Mouse (Mus musculus) cerebellum, adult 2 months (tissue): ENCODE measurements at regions not wholly inside any gene's neighbourhood (a gene's known extent, or its start where the extent isn't known, plus 50 kb on each side); places are given as distances from the start of the nearest gene placed in this dataset.

Source experiments
- CTCF ChIP-seq: fragments of 200-500 bp; IDR thresholded peaks from 2 replicates; pipeline ENCODE4 v1.5.1; 2011; ENCODE audit warnings: low read depth, mild to moderate bottlenecking, control low read depth, low read length, moderate library complexity, borderline replicate concordance; ENCODE audit not compliant: insufficient read depth
- POLR2A ChIP-seq: fragments of 200-500 bp; IDR thresholded peaks from 2 replicates; pipeline ENCODE4 v1.6.1; 2011; ENCODE audit warnings: low read length, control low read depth, borderline replicate concordance; ENCODE audit not compliant: insufficient read depth

DNA sequence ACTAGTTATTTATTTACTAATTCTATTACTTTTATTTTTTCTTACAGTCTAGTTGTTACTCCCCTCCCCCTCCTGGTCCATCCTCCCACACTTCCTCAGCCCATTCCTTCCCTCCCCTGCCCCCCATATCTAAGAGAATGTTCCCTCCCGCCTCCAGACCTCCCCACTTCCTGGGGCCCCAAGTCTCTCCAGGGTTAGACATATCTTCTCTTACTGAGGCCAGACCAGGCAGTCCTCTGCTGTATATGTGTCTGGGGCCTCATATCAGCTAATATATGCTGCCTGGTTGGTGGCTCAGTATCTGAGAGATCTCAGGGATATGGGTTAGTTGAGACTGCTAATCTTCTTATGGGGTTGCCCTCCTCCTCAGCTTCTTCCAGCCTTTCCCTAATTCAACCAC is 84.8 kb downstream of the Slc30a10 start:
- TF ChIP-seq CTCF, result no peak
- TF ChIP-seq POLR2A, result no peak
